Mouse (Mus musculus) spleen, adult 2 months (tissue): Measurements from ENCODE around the gene Hist1h2bb. TPM values are rescaled to one million over a fixed set of nuclear protein-coding genes. Genes with fewer than 3 reads are reported as not detected.
A peak's percentile ranks its signal among the peaks of the same experiment; 100 is the strongest.
"Not testable (repeated sequence)": the region's sequence is repeated elsewhere in the genome, so short reads cannot be mapped to it uniquely, and the experiment has no call there.

Experiments
- DNase-seq, 2 experiments: peaks; one replicate each; pipeline versions ENCODE4 v3.0.0 to v3.0.0-alpha.2; 2012 to 2021; ENCODE audit warnings: low spot score in 2 of 2, low read depth in 1 of 2
- H3K27ac ChIP-seq: fragments of 200-500 bp; 2 replicates; pipeline ENCODE4 v1.5.1; 2012; ENCODE audit warnings: low read length, inconsistent platforms; ENCODE audit not compliant: insufficient read depth
- H3K27me3 ChIP-seq: fragments of 200-500 bp; 2 replicates; pipeline ENCODE4 v1.6.1; 2012; ENCODE audit warnings: mild to moderate bottlenecking, moderate library complexity, low read length, inconsistent platforms; ENCODE audit not compliant: control insufficient read depth, insufficient read depth
- H3K36me3 ChIP-seq: fragments of 200-500 bp; 2 replicates; pipeline ENCODE4 v1.6.1; 2012; ENCODE audit warnings: mild to moderate bottlenecking, low read length, inconsistent platforms; ENCODE audit not compliant: control insufficient read depth, insufficient read depth
- H3K4me1 ChIP-seq: fragments of 200-500 bp; 2 replicates; pipeline ENCODE4 v1.6.1; 2011; ENCODE audit warnings: inconsistent platforms; ENCODE audit not compliant: control insufficient read depth, insufficient read depth, insufficient read length
- H3K4me3 ChIP-seq: fragments of 200-500 bp; 2 replicates; pipeline ENCODE4 v1.5.1; 2011; ENCODE audit warnings: mild to moderate bottlenecking, inconsistent platforms; ENCODE audit not compliant: insufficient read depth, insufficient read length; ENCODE audit errors: extremely low read depth
- CTCF ChIP-seq: fragments of 200-500 bp; IDR thresholded peaks from 2 replicates; pipeline ENCODE4 v1.5.1; 2011; ENCODE audit warnings: mild to moderate bottlenecking, inconsistent platforms; ENCODE audit not compliant: insufficient read depth, insufficient read length, insufficient replicate concordance; ENCODE audit errors: extremely low read depth
- POLR2A ChIP-seq: fragments of 200-500 bp; IDR thresholded peaks from 2 replicates; pipeline ENCODE4 v1.6.1; 2011; ENCODE audit warnings: low read depth, low read length, inconsistent platforms
- WGBS: fragments of 180-500 bp; shearing (Covaris S2); methylation state at CpG from one replicate; pipeline ENCODE4 v1.1.7; 2018; 5-methylcytosine and 5-hydroxymethylcytosine counted together
- polyA plus RNA-seq: library from polyadenylated mRNA; depleted of rRNA; stranded (reverse); fragments of >200 nt; gene quantifications from 2 replicates; pipeline ENCODE4 v1.2.3, GENCODE M21; 2012

Hist1h2bb gene
- polyA plus RNA-seq, 1 experiment = 23.7 TPM

DNA sequence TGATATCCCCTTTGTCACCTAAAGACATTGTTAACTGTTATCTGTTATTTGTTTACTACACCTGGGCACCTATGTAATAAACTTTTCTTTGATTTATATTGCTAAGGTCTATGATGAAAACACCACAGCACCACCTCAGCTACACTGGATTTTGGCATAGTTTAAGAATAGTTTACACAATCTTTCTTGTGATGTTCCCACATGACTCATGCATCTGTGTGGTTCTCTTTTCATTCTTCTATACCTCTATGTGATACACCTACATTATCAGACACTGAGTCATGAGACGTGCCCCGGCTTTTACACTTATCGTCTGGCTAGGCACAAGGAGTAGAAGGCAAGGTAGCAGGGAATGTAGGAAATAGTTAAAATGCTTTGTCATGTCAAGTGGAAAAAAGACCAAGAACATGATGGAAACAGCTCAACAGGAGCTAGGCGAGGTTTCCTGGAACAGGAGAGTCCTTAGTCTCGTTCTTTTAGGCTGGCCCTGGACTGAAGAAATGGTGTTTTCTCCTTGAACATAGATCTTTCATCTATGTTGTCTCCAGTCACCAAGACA is 3.1 kb downstream of the Hist1h2bb start:
- Histone ChIP-seq H3K4me3 (no peak overlapping the region), H3K27me3 (no peaks in the 10 kb centered on the region), H3K36me3 (no peaks in the 10 kb centered on the region), H3K4me1 (no peaks in the 10 kb centered on the region; the same call in none of the 2 replicates), H3K27ac (no peak overlapping the region)
- no peak for DNase-seq
- 92% methylated on average over 5 of the region's 5 CpGs for whole genome bisulfite sequencing
- TF ChIP-seq POLR2A (no peak), CTCF (no peak)

DNA sequence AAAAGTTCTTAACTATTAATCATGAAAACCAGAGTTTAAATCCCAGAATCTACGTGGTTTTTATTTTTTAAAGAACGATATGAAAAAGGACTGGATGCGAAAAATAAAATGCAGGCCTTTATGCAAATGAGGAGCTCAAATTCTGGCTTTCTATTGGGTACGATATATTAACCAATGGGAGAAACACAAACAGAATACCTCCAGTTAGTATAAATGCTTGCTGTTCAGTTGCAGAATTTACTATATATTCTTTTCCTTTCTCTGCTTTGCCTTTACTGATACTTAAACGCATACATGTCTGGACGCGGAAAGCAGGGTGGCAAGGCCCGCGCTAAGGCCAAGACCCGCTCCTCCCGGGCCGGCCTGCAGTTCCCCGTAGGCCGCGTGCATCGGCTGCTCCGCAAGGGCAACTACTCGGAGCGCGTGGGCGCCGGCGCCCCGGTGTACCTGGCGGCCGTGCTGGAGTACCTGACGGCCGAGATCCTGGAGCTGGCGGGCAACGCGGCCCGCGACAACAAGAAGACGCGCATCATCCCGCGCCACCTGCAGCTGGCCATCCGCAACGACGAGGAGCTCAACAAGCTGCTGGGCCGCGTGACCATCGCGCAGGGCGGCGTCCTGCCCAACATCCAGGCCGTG is 4.4 kb downstream of the Hist1h2bb start, which contains the start of gene Hist1h2ab:
Gene Hist1h2ab (plus strand): TSS at position 288 of the 639 bp plus-strand sequence.
- H3K27ac ChIP-seq = peak within 1 kb of the TSS; percentile 89
- H3K4me1 ChIP-seq, H3K36me3 ChIP-seq, H3K27me3 ChIP-seq: not testable (repeated sequence)
- peak; percentile 9; the same call in 1 of the 2 replicates for TF ChIP-seq POLR2A
- WGBS = 1% methylated on average over 35 of the region's 47 CpGs
- peak within 1 kb of the TSS; percentile 48 for H3K4me3 ChIP-seq
- peak in 1 of 2 experiments; percentile 66 for DNase-seq

DNA sequence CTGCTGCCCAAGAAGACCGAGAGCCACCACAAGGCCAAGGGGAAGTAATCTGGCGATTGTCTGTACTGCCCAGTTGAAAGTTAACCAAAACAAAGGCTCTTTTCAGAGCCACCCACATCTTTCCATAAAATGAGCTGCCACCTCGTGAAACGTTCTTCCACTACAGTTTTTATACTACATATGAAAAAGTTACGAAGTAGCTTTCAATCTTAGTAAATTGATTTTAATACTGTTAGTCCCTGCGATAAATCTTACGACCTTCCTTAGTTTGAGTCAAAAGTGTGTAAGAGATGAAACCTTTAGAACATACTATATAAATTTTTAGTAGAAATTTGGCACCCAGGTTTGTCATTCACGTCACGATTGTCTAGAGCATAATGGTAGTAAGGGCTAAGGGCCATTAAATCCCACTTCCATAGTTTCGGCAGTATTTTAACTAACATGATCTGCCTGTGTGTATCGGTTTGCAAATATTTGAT is 5.0 kb downstream of the Hist1h2bb start:
- H3K36me3 ChIP-seq = no peaks in the 10 kb centered on the region
- TF ChIP-seq CTCF = no peak
- TF ChIP-seq POLR2A = no peak
- H3K27me3 ChIP-seq = no peaks in the 10 kb centered on the region
- peak overlapping the region; percentile 38 for H3K4me3 ChIP-seq
- DNase-seq = no peak
- no peaks in the 10 kb centered on the region; the same call in 1 of the 2 replicates for H3K4me1 ChIP-seq
- H3K27ac ChIP-seq = peak overlapping the region; percentile 87
- 2% methylated on average over 11 of the region's 11 CpGs for WGBS

DNA sequence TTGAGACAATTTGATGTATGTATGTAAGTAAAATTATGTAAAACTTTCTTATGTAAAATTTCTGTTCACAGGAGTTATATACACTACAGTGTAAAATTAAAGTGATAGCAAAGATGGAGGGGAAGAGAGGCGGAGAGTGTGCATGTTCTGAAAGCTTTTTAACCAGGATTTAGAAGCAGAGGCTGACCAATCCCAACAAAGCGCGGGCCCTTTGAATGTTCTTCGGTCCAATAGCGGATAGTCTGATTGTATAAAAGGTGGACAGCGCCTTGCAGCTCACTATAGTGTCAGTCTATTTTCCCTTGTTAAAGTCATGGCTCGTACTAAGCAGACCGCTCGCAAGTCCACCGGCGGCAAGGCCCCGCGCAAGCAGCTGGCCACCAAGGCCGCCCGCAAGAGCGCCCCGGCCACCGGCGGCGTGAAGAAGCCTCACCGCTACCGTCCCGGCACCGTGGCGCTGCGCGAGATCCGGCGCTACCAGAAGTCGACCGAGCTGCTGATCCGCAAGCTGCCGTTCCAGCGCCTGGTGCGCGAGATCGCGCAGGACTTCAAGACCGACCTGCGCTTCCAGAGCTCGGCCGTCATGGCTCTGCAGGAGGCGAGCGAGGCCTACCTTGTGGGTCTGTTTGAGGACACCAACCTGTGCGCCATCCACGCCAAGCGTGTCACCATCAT is 5.7 kb downstream of the Hist1h2bb start, which contains the start of gene Hist1h3b:
Gene Hist1h3b (plus strand): TSS at position 201 of the 675 bp plus-strand sequence.
- Histone ChIP-seq H3K27ac (peak within 1 kb of the TSS; percentile 89), H3K4me3 (peak within 1 kb of the TSS; percentile 48)
- H3K36me3 ChIP-seq, H3K27me3 ChIP-seq, H3K4me1 ChIP-seq: not testable (repeated sequence)
- DNase-seq = peak; percentile 73 to 84
- under 1% methylated on average over 18 of the region's 47 CpGs for WGBS

DNA sequence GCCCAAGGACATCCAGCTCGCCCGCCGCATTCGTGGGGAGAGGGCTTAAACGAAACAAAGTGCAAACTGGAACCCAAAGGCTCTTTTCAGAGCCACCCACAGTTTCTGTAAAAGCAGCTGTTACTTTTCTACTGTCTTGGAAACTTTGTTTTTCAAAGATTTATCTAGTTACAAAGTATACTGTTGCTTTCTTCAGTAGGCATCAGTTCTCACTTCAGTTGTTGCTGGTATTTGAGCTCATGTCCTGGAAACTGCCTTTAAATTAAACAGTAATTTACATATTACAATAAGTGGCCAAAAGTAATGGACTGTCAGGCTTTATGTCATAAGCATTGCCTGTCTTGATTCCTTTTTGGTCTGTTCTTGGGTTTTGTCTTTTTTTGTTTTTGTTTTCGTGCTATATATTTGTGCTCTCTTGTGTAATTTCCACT is 6.2 kb downstream of the Hist1h2bb start:
- 12% methylated on average over 6 of the region's 6 CpGs for WGBS
- no peaks in the 10 kb centered on the region for H3K36me3 ChIP-seq
- TF ChIP-seq POLR2A = no peak
- no peak for TF ChIP-seq CTCF
- H3K27me3 ChIP-seq = no peaks in the 10 kb centered on the region
- H3K4me1 ChIP-seq = peaks cover 2% of the 10 kb centered on the region; the same call in 1 of the 2 replicates
- DNase-seq = no peak
- H3K4me3 ChIP-seq = no peak overlapping the region; the same call in 1 of the 2 replicates
- H3K27ac ChIP-seq = no peak overlapping the region

DNA sequence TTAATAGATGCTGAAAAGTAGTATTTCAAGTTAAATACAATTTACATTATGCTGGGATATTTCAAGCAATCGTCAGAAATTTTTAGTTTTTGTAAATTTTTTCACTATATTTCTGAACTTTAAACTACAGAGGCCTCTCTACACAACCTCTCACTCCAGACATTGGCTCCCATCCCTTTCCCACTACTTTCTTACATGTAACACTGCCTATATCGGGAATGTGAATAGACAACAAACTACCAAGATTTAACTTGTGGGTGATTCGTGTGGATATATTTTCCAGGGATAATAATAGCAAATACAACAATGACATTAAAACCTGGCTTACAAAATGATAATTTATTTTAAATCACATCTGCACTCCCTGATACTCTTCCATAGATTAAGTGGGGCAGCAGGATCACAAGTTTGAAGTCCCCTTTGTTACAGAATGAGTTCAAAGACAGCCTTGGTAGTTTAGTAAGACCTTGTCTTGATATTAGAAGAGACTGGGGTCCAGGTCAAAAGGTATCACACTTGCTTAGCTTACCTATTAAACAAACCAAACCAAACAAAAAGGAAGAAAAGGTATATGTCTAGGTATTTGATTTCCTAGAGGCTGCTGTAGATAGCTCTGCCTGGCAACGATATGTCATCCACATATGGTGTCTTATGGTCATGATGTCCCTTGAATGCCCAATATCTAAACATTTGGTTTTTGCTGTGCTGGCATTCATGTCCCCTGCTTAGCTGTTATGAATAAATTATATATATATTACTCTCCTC is 7.0 kb downstream of the Hist1h2bb start:
- H3K27ac ChIP-seq = no peak overlapping the region
- H3K4me3 ChIP-seq = no peak overlapping the region
- no peak for DNase-seq
- no peak for TF ChIP-seq POLR2A
- TF ChIP-seq CTCF = no peak
- H3K36me3 ChIP-seq = no peaks in the 10 kb centered on the region
- peaks cover 2% of the 10 kb centered on the region; the same call in 1 of the 2 replicates for H3K4me1 ChIP-seq
- WGBS = 71% methylated on average over 4 of the region's 4 CpGs
- no peaks in the 10 kb centered on the region for H3K27me3 ChIP-seq
